Mouse (Mus musculus) testis, adult 2 months (tissue): Measurements from ENCODE around the gene Dpp6.

Experiments
- CTCF ChIP-seq: fragments of 200-500 bp; IDR thresholded peaks from 2 replicates; pipeline ENCODE4 v1.5.1; 2012; ENCODE audit warnings: low read depth, mild to moderate bottlenecking, inconsistent platforms, low read length, moderate library complexity; ENCODE audit not compliant: control insufficient read depth, insufficient read depth, insufficient replicate concordance
- POLR2A ChIP-seq: fragments of 200-500 bp; IDR thresholded peaks from 2 replicates; pipeline ENCODE4 v1.6.1; 2012; ENCODE audit warnings: low read depth, mild to moderate bottlenecking, inconsistent platforms, low read length, moderate library complexity; ENCODE audit not compliant: control insufficient read depth

GRCm38 (mm10) chr5:27664111-27664510 is 847.1 kb downstream of the Dpp6 start:
- no peak for TF ChIP-seq CTCF
- TF ChIP-seq POLR2A: no peak
